Mouse (Mus musculus) liver, postnatal 0 days (tissue): ENCODE measurements around the gene Fam171a1.

Source experiments
- CTCF ChIP-seq: sonication (generic); IDR thresholded peaks from 2 replicates; pipeline ENCODE4 v1.5.1; 2016; ENCODE audit warnings: antibody characterized with exemption, low read depth
- EP300 ChIP-seq: IDR thresholded peaks from 2 replicates; pipeline ENCODE4 v1.6.1; 2016; ENCODE audit warnings: antibody characterized with exemption, low read depth, mild to moderate bottlenecking

DNA sequence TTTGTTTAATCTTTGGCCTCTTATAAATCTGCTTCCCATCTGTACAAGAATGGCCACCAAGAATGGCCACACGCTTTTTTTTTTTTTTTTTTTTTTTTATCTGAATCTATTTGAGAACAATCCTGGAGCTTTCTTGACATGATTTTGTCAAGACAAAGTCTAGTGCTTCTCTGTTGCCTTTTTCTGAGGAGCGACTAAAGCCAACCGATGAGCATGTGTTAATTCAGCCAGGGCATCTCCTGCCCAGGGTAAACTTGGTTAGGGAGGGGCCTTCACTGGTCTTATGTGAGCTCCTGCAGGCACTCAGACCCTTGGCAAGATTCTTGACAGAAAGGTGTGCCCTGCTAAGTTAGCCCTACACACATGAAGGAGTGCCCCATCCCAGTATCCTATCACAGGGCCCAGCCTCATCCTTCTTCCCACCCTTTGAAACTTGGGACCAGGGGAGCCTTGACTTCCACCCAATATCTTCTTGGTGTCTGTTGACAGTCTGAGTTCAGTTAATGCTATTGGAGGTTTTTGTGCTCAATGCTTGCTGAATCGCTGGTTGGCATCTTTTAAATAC, 5.4 kb downstream of the Fam171a1 start:
- TF ChIP-seq CTCF (no peak), EP300 (no peak)
